Mouse (Mus musculus): Measurements from ENCODE around the gene 4931440F15Rik. TPM values are rescaled to one million over a fixed set of nuclear protein-coding genes. Genes with fewer than 3 reads are reported as not detected.

The 4931440F15Rik gene
- total RNA-seq, 1 experiment = 0.36 TPM

GRCm38 (mm10) chr11:29815261-29815660, 10.2 kb downstream of the 4931440F15Rik start:
- in situ Hi-C loops (cut with MboI; ENCODE audit: low sequenced_read_pairs in 2 of 2, unreplicated experiment in 2 of 2) = no loop called here
- no peaks in the 10 kb centered on the region for H3K4me1 ChIP-seq (ENCODE audit: control insufficient read depth in 2 of 2, insufficient read depth in 2 of 2, low read length in 2 of 2, poor library complexity in 1 of 2)
- no peak for DNase-seq (ENCODE audit: low read depth, low spot score)

GRCm38 (mm10) chr11:29813267-29813666, 12.2 kb downstream of the 4931440F15Rik start:
- H3K9me3 ChIP-seq (ENCODE audit: control insufficient read depth, insufficient read depth, low read depth, low read length) = no peaks in the 10 kb centered on the region
- H3K4me1 ChIP-seq (ENCODE audit: control insufficient read depth in 2 of 2, insufficient read depth in 2 of 2, low read length in 2 of 2, poor library complexity in 1 of 2) = no peaks in the 10 kb centered on the region
- no peak for TF ChIP-seq MAFK (IDR thresholded peaks at IDR 0.05; ENCODE audit: insufficient read depth, low read depth, low read length)
- no peak for TF ChIP-seq ZC3H11A (IDR thresholded peaks at IDR 0.05; ENCODE audit: borderline replicate concordance, low read depth, low read length)
- TF ChIP-seq ZNF384 (IDR thresholded peaks at IDR 0.05; ENCODE audit: low read depth, low read length) = no peak
- no peak for TF ChIP-seq HCFC1 (IDR thresholded peaks at IDR 0.05; ENCODE audit: borderline replicate concordance, insufficient read depth, low read length)
- no peak for TF ChIP-seq CHD2 (IDR thresholded peaks at IDR 0.05; ENCODE audit: low read depth, low read length)
- no peak overlapping the region for H3K9ac ChIP-seq (ENCODE audit: insufficient read depth, low read depth, low read length, poor library complexity, severe bottlenecking)
- in situ Hi-C loops (cut with MboI; ENCODE audit: low sequenced_read_pairs in 2 of 2, unreplicated experiment in 2 of 2) = no loop called here
- H3K4me3 ChIP-seq (ENCODE audit: insufficient read depth in 1 of 2, low read depth in 1 of 2, low read length in 2 of 2, poor library complexity in 1 of 2, severe bottlenecking in 1 of 2) = no peak overlapping the region
- no peak overlapping the region for H3K27ac ChIP-seq (ENCODE audit: insufficient read depth, low read depth, low read length, poor library complexity, severe bottlenecking)
- DNase-seq (ENCODE audit: low read depth, low spot score) = no peak
- H3K36me3 ChIP-seq (ENCODE audit: control insufficient read depth, insufficient read depth, low read length, poor library complexity, severe bottlenecking) = no peaks in the 10 kb centered on the region

More at GRCm38 (mm10) chr11:29815261-29815660, 10.2 kb downstream of the 4931440F15Rik start:
- H3K27ac ChIP-seq (ENCODE audit: insufficient read depth, low read depth, low read length, poor library complexity, severe bottlenecking) = no peak overlapping the region
- TF ChIP-seq HCFC1 (IDR thresholded peaks at IDR 0.05; ENCODE audit: borderline replicate concordance, insufficient read depth, low read length) (no peak), ZC3H11A (IDR thresholded peaks at IDR 0.05; ENCODE audit: borderline replicate concordance, low read depth, low read length) (no peak), CHD2 (IDR thresholded peaks at IDR 0.05; ENCODE audit: low read depth, low read length) (no peak), MAFK (IDR thresholded peaks at IDR 0.05; ENCODE audit: insufficient read depth, low read depth, low read length) (no peak), ZNF384 (IDR thresholded peaks at IDR 0.05; ENCODE audit: low read depth, low read length) (no peak)
- no peak overlapping the region for H3K4me3 ChIP-seq (ENCODE audit: insufficient read depth in 1 of 2, low read depth in 1 of 2, low read length in 2 of 2, poor library complexity in 1 of 2, severe bottlenecking in 1 of 2)
- no peaks in the 10 kb centered on the region for H3K36me3 ChIP-seq (ENCODE audit: control insufficient read depth, insufficient read depth, low read length, poor library complexity, severe bottlenecking)
- H3K9me3 ChIP-seq (ENCODE audit: control insufficient read depth, insufficient read depth, low read depth, low read length) = no peaks in the 10 kb centered on the region
- H3K9ac ChIP-seq (ENCODE audit: insufficient read depth, low read depth, low read length, poor library complexity, severe bottlenecking) = no peak overlapping the region

- no peak for TF ChIP-seq HCFC1 (IDR thresholded peaks at IDR 0.05; ENCODE audit: borderline replicate concordance, insufficient read depth, low read length)
- no peak for TF ChIP-seq ZNF384 (IDR thresholded peaks at IDR 0.05; ENCODE audit: low read depth, low read length)
- no peak for TF ChIP-seq ZC3H11A (IDR thresholded peaks at IDR 0.05; ENCODE audit: borderline replicate concordance, low read depth, low read length)
- TF ChIP-seq MAFK (IDR thresholded peaks at IDR 0.05; ENCODE audit: insufficient read depth, low read depth, low read length) = no peak
- TF ChIP-seq CHD2 (IDR thresholded peaks at IDR 0.05; ENCODE audit: low read depth, low read length) = no peak
- Histone ChIP-seq H3K9me3 (ENCODE audit: control insufficient read depth, insufficient read depth, low read depth, low read length) (no peaks in the 10 kb centered on the region), H3K27ac (ENCODE audit: insufficient read depth, low read depth, low read length, poor library complexity, severe bottlenecking) (no peak overlapping the region), H3K9ac (ENCODE audit: insufficient read depth, low read depth, low read length, poor library complexity, severe bottlenecking) (no peak overlapping the region), H3K36me3 (ENCODE audit: control insufficient read depth, insufficient read depth, low read length, poor library complexity, severe bottlenecking) (no peaks in the 10 kb centered on the region), H3K4me1 (ENCODE audit: control insufficient read depth in 2 of 2, insufficient read depth in 2 of 2, low read length in 2 of 2, poor library complexity in 1 of 2) (no peaks in the 10 kb centered on the region), H3K4me3 (ENCODE audit: insufficient read depth in 1 of 2, low read depth in 1 of 2, low read length in 2 of 2, poor library complexity in 1 of 2, severe bottlenecking in 1 of 2) (no peak overlapping the region)
- no peak for DNase-seq (ENCODE audit: low read depth, low spot score)
- in situ Hi-C loops (cut with MboI; ENCODE audit: low sequenced_read_pairs in 2 of 2, unreplicated experiment in 2 of 2) = no loop called here
Measured at GRCm38 (mm10) chr11:29812475-29812874, 13.0 kb downstream of the 4931440F15Rik start.

GRCm38 (mm10) chr11:29810324-29810723, 15.1 kb downstream of the 4931440F15Rik start:
- in situ Hi-C loops (cut with MboI; ENCODE audit: low sequenced_read_pairs in 2 of 2, unreplicated experiment in 2 of 2) = no loop called here
- DNase-seq (ENCODE audit: low read depth, low spot score) = no peak
- no peaks in the 10 kb centered on the region for H3K4me1 ChIP-seq (ENCODE audit: control insufficient read depth in 2 of 2, insufficient read depth in 2 of 2, low read length in 2 of 2, poor library complexity in 1 of 2)
- no peaks in the 10 kb centered on the region for H3K9me3 ChIP-seq (ENCODE audit: control insufficient read depth, insufficient read depth, low read depth, low read length)
- no peak overlapping the region for H3K27ac ChIP-seq (ENCODE audit: insufficient read depth, low read depth, low read length, poor library complexity, severe bottlenecking)
- no peaks in the 10 kb centered on the region for H3K36me3 ChIP-seq (ENCODE audit: control insufficient read depth, insufficient read depth, low read length, poor library complexity, severe bottlenecking)
- no peak overlapping the region for H3K4me3 ChIP-seq (ENCODE audit: insufficient read depth in 1 of 2, low read depth in 1 of 2, low read length in 2 of 2, poor library complexity in 1 of 2, severe bottlenecking in 1 of 2)
- H3K9ac ChIP-seq (ENCODE audit: insufficient read depth, low read depth, low read length, poor library complexity, severe bottlenecking) = no peak overlapping the region
- TF ChIP-seq ZC3H11A (IDR thresholded peaks at IDR 0.05; ENCODE audit: borderline replicate concordance, low read depth, low read length) (no peak), CHD2 (IDR thresholded peaks at IDR 0.05; ENCODE audit: low read depth, low read length) (no peak), MAFK (IDR thresholded peaks at IDR 0.05; ENCODE audit: insufficient read depth, low read depth, low read length) (no peak), ZNF384 (IDR thresholded peaks at IDR 0.05; ENCODE audit: low read depth, low read length) (no peak), HCFC1 (IDR thresholded peaks at IDR 0.05; ENCODE audit: borderline replicate concordance, insufficient read depth, low read length) (no peak)

Measured in ES-E14 (cell line).